Mouse (Mus musculus) cerebellum, adult 18-20 months (tissue): Measurements from ENCODE around the gene Rmdn3.
A peak's percentile ranks its signal among the peaks of the same experiment; 100 is the strongest.

Source experiments
- DNase-seq, 2 experiments: peaks; one replicate each; pipeline ENCODE4 v3.0.0; 2021

The Rmdn3 gene

GRCm38 (mm10) chr2:119156681-119157572, at the start of gene Rmdn3:
Rmdn3 (minus strand) TSS chr2:119157034.
- peak; percentile 95 to 98 for DNase-seq

- DNase-seq, result no peak
Observed at GRCm38 (mm10) chr2:119203871-119204460, 47.1 kb upstream of the Rmdn3 start.

- peak in 1 of 2 experiments; percentile 22 for DNase-seq
Observed at GRCm38 (mm10) chr2:119202914-119203453, 46.1 kb upstream of the Rmdn3 start.

DNA sequence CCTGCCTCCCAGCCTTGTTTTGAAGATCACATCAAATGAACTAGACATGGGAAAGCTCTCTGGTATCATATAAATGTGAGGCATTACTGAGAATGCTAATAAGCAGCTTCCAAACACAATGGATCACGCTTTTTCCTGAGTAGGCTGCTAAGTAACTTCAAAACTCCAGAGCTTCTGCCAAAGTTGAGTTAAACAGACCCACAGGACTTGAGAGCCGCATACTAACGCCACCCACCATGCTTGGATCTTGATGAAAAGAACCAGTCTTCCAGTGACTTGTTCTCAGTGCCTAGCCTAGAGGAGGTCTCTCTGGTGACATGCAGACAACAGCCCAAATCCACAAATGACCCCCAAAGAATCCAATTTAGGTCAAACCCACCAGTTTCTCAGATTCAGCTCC, 42.1 kb upstream of the Rmdn3 start:
- DNase-seq, result no peak

- DNase-seq, result no peak
Observed at GRCm38 (mm10) chr2:119198049-119198448, 41.2 kb upstream of the Rmdn3 start.

DNA sequence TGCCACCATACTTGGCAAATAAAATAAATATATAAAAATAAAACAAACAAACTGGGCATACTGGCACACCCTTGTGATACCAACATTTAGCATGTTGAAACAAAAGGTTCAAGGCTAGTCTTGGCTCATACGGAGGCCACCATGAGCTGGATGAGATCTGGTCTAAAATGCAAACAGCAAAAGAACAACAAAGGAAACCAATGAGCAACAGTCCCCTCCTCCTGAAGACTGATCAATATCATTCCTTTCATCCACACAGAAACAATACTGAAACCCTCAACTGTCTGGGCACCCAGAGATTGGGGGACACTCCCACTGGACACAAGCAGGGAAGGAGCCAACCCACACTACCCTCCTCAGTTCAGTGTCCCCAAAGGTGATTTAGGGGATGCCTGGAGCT, 40.7 kb upstream of the Rmdn3 start:
- DNase-seq, result no peak

- no peak for DNase-seq
Observed at GRCm38 (mm10) chr2:119196316-119197108, 39.7 kb upstream of the Rmdn3 start.

DNA sequence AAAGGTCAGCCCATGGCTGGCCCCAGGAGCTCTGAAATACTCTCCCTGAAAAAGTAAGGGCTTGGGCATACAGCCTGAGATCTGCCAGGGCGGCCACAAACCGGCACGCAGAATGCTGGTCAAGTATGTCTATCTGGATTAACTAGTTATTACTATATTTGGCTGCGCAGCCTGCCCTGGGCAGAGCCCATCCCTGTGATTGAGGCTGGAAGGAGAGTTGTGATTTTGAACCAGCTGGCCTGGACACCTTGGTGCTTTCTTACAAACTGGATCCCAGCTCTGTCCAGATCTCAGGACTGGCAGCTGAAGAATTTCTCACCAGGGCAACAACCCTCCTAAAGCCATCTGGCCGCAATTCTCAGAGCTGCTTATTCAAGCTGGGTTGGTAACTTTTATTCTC, 37.3 kb upstream of the Rmdn3 start:
- DNase-seq, result peak; percentile 24 to 28

GRCm38 (mm10) chr2:119190969-119191368, 34.1 kb upstream of the Rmdn3 start:
- DNase-seq, result no peak

DNA sequence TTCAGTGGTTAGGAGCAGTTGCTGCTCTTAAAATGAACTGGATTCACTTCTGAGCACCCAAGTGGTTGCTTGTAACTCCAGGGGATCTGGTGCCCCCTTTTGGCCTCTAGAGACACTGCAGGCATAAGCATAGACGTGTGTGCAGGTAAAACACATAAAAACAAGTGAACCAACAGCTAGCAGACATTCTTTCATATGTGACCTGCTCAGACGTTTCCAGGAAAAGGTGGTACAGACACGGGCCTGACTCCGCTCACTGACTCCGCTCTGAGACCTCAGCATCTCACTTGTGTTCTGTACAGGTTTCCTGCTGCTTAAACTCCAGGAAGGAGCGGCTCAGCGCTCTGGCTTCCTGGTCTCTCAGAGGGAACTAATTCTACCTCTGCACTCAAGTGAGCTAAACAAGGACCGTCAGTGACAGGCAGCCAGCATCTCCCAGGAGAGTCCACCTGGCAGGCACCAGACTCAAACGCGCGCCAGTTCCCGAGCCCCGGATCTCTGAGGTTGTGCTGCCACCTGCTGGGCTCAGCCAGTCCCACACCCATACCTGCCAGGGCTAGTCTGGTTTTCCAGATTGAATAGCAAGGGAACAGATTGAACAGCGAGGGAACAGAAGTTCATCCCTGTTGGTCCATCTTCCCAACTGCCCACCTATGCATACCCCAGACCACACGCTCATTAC, 32.3 kb upstream of the Rmdn3 start:
- peak; percentile 91 to 94 for DNase-seq

- DNase-seq, result no peak
Observed at GRCm38 (mm10) chr2:119182914-119183313, 26.1 kb upstream of the Rmdn3 start.

DNA sequence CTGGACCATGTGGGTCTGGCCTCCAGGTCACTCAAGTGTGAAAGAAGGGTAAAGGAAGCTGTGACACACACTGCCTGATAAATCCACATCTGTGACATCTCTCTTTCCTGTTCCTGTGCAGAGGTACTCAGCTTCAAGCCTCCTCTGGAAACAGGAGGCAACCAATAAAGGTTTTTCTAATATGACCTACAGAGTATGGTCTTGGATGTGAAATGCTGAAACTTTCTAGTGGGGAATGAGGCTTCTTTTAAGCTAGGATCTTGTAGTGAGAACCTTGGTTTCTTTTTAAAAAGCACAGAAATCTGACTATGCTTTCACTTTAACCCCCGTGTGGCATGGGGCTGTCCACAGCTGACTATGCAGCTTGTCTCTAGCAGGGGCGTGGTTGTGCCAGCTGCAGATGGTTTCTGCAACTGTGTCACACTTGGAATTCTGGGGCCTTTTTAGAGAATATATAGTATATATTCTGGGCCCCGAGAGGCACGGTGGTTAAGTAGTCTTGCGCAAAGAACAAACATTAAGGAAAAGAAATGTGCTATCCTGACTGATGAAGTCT, 20.6 kb upstream of the Rmdn3 start:
- no peak for DNase-seq

GRCm38 (mm10) chr2:119176761-119177160, 19.9 kb upstream of the Rmdn3 start:
- no peak for DNase-seq

GRCm38 (mm10) chr2:119175614-119176013, 18.8 kb upstream of the Rmdn3 start:
- DNase-seq, result no peak

DNA sequence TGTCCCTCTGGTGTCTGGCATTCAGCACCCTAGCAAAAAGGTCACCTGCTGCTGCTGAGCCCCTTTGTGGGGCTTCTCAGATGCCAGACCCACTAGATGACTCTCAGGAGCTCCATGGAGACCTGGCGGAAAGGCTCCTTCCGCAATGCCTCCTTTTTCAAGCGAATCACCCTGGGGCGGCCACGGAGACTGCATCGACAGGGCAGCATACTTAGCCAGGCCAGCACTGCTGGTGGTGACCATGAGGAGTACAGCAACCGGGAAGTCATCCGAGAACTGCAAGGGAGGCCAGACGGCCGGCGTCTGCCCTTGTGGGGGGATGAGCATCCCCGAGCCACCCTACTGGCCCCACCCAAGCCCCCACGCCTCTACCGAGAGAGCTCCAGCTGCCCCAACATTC, 18.0 kb upstream of the Rmdn3 start:
- no peak for DNase-seq

GRCm38 (mm10) chr2:119173991-119174651, 17.3 kb upstream of the Rmdn3 start, which contains the start of gene Gm14137:
Gm14137 (plus strand) TSS chr2:119174509.
- DNase-seq, result no peak

- DNase-seq, result no peak
Observed at GRCm38 (mm10) chr2:119172862-119173576, 16.2 kb upstream of the Rmdn3 start.

DNA sequence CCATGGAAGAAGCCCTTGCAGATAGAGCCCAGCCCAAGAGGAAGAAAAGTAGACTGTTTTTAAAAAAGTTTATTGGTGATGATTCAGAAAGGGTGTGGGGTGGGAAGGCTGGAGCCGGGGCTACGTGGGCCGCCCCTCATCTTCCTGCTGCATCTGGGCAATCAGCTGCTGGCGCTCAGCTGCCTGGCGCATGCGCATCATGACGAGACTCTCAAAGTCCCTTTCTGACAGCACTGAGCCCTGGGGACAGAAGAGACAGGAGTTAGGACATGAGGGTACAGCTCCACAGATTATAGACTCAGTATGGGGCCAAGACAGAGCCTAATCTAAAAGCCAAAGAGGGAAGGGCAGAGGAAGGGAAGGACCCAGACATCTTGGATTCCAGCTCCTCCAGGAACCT, 15.6 kb upstream of the Rmdn3 start:
- no peak for DNase-seq

- no peak for DNase-seq
Observed at GRCm38 (mm10) chr2:119171574-119171973, 14.7 kb upstream of the Rmdn3 start.

GRCm38 (mm10) chr2:119170282-119170681, 13.4 kb upstream of the Rmdn3 start:
- no peak for DNase-seq

DNA sequence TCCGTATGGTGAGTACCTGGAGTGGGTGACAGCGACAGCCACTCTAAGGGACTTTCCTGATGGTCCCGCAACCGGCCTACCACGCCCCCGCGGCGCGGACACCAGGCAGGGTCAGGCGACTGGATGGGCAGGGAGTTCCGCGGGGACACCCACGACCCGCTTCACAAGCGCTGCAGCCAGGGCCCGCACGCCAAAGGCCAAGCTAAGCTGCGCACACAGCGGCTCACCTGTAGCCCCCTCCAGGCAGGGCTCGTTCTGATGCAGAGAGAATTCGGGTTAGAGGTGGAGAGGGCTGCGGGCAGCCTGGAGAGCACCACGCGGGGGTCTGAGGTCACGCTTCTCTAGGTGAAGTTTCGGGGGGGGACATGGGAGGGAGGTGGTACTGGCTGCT, 11.0 kb upstream of the Rmdn3 start:
- DNase-seq, result no peak
